Mouse (Mus musculus) neural tube, embryonic 11.5 days (tissue): ENCODE data around the gene Rab31. TPM values are rescaled to one million over a fixed set of nuclear protein-coding genes. Genes with fewer than 3 reads are reported as not detected.

ENCODE experiments used
- ATAC-seq: fragments of 200-750 bp; cut with Nextera tagmentation; 2 replicates; pipeline ENCODE4 v1.8.0; 2017; ENCODE audit warnings: moderate number of reproducible peaks, mild to moderate bottlenecking, moderate TSS enrichment, moderate library complexity; ENCODE audit not compliant: insufficient read depth, low FRiP score, low TSS enrichment
- DNase-seq: peaks from one replicate; pipeline ENCODE4 v3.0.0-alpha.2; 2015; ENCODE audit warnings: low spot score
- H3K27ac ChIP-seq: fragments of 300-500 bp; sonication (generic); 2 replicates; pipeline ENCODE4 v1.5.1; 2014; ENCODE audit warnings: low read depth, mild to moderate bottlenecking, low read length
- H3K27me3 ChIP-seq: fragments of 300-500 bp; sonication (generic); 2 replicates; pipeline ENCODE4 v1.6.1; 2014; ENCODE audit warnings: mild to moderate bottlenecking, low read length, mixed read lengths; ENCODE audit not compliant: control insufficient read depth, insufficient read depth
- H3K36me3 ChIP-seq: fragments of 300-500 bp; sonication (generic); 2 replicates; pipeline ENCODE4 v1.6.1; 2014; ENCODE audit warnings: mild to moderate bottlenecking, low read length, moderate library complexity, mixed read lengths; ENCODE audit not compliant: control insufficient read depth, insufficient read depth
- H3K4me1 ChIP-seq: fragments of 300-500 bp; sonication (generic); 2 replicates; pipeline ENCODE4 v1.6.1; 2014; ENCODE audit warnings: low read length, mixed read lengths; ENCODE audit not compliant: control insufficient read depth, insufficient read depth
- H3K4me2 ChIP-seq: fragments of 300-500 bp; sonication (generic); 2 replicates; pipeline ENCODE4 v1.6.1; 2014; ENCODE audit warnings: low read depth, mild to moderate bottlenecking, moderate library complexity
- H3K4me3 ChIP-seq: fragments of 300-500 bp; sonication (generic); 2 replicates; pipeline ENCODE4 v1.5.1; 2014; ENCODE audit warnings: low read depth, low read length
- H3K9ac ChIP-seq: fragments of 300-500 bp; sonication (generic); 2 replicates; pipeline ENCODE4 v1.6.1; 2014; ENCODE audit warnings: mild to moderate bottlenecking, low read length
- H3K9me3 ChIP-seq: fragments of 300-500 bp; sonication (generic); 2 replicates; pipeline ENCODE4 v1.6.1; 2016; ENCODE audit warnings: low read length; ENCODE audit not compliant: control insufficient read depth
- polyA plus RNA-seq: library from polyadenylated mRNA; unstranded; fragments of >200 nt; fragmentation: Nextera tagmentation; extraction: Ambion mirVana; gene quantifications from 2 replicates; pipeline ENCODE4 v1.2.1, GENCODE M21; 2014

Gene Rab31
- polyA plus RNA-seq, 1 experiment from 2014 or later: 84.7 TPM

DNA sequence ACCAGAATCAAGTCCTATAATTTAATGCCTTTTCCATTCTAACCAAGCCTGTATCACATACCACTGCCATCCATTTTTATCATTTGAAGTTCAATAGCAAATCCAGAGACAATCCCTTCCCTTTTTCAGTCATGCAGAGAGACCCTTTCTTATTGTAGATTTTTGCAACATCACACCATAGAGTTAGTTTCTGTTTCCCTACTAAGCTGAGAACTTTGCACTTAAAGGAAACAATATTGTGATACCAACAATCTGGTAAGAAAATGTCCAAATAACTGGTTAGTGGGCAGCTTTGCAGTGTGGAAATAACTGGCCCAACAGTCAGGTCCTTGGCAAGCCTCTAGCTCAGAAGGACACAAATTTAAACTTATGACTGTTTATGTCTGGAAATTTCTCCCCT, 167.7 kb downstream of the Rab31 start:
- Histone ChIP-seq H3K4me2 (no peak overlapping the region), H3K27me3 (no peaks in the 10 kb centered on the region), H3K9ac (no peak overlapping the region), H3K9me3 (no peaks in the 10 kb centered on the region), H3K4me1 (peaks cover 5% of the 10 kb centered on the region; the same call in 1 of the 2 replicates), H3K27ac (no peak overlapping the region), H3K36me3 (no peaks in the 10 kb centered on the region), H3K4me3 (no peak overlapping the region)
- DNase-seq (no peak), ATAC-seq (no peak)

- no peak overlapping the region for H3K9ac ChIP-seq
- H3K36me3 ChIP-seq: no peaks in the 10 kb centered on the region
- ATAC-seq: no peak
These were observed 168.2 kb downstream of the Rab31 start for GRCm38 (mm10) chr17:65604315-65604714.

More at GRCm38 (mm10) chr17:65604315-65604714, 168.2 kb downstream of the Rab31 start:
- H3K4me1 ChIP-seq: peaks cover 5% of the 10 kb centered on the region; the same call in 1 of the 2 replicates
- H3K4me3 ChIP-seq: no peak overlapping the region
- H3K4me2 ChIP-seq: no peak overlapping the region
- H3K27me3 ChIP-seq: no peaks in the 10 kb centered on the region
- DNase-seq: no peak
- H3K27ac ChIP-seq: no peak overlapping the region
- H3K9me3 ChIP-seq: no peaks in the 10 kb centered on the region

Other genes with a start within 250 kb of the Rab31 start
- 0.22 TPM in 1 of 2 replicates, not detected in the other for gene Tmem232, start 232.0 kb downstream of the Rab31 start, polyA plus RNA-seq
- 248 and 259 TPM in 2 replicates for gene Vapa, start 159.2 kb downstream of the Rab31 start, polyA plus RNA-seq
- gene Txndc2, start 130.6 kb downstream of the Rab31 start, polyA plus RNA-seq: 0.12 TPM in 1 of 2 replicates, not detected in the other
- gene Ppp4r1, start 9.8 kb upstream of the Rab31 start, polyA plus RNA-seq: 62.2 and 62.9 TPM in 2 replicates
- 47.1 and 50.1 TPM in 2 replicates for gene Ralbp1, start 113.0 kb upstream of the Rab31 start, polyA plus RNA-seq
- gene Twsg1, start 178.5 kb upstream of the Rab31 start, polyA plus RNA-seq: 96.2 and 101 TPM in 2 replicates